Mouse (Mus musculus): ENCODE measurements around the gene Crb3.
"Not testable (repeated sequence)": the region's sequence is repeated elsewhere in the genome, so short reads cannot be mapped to it uniquely, and the experiment has no call there.

The Crb3 gene

GRCm38 (mm10) chr17:57058891-57059485, at the start of gene Crb3:
Gene Crb3 (plus strand): TSS chr17:57059105.
- peak; percentile 63 to 73 for DNase-seq

DNA sequence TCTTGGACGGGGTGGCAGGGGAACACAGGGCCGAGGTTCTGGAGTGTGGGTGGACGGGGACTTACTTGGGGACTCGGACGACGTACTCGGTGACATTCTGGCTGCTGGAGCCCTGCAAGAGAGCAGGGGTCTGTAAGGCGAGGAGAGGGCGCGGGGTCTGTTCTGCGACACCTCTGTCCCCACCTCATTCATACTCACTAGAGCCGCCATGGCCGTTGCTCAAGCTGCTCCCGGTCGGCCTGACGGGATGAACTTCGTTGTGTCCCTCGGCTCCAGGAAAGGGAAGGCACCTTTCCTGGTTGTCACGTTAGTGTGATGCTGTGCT, 48.0 kb upstream of the Crb3 start:
- no peak for DNase-seq

DNA sequence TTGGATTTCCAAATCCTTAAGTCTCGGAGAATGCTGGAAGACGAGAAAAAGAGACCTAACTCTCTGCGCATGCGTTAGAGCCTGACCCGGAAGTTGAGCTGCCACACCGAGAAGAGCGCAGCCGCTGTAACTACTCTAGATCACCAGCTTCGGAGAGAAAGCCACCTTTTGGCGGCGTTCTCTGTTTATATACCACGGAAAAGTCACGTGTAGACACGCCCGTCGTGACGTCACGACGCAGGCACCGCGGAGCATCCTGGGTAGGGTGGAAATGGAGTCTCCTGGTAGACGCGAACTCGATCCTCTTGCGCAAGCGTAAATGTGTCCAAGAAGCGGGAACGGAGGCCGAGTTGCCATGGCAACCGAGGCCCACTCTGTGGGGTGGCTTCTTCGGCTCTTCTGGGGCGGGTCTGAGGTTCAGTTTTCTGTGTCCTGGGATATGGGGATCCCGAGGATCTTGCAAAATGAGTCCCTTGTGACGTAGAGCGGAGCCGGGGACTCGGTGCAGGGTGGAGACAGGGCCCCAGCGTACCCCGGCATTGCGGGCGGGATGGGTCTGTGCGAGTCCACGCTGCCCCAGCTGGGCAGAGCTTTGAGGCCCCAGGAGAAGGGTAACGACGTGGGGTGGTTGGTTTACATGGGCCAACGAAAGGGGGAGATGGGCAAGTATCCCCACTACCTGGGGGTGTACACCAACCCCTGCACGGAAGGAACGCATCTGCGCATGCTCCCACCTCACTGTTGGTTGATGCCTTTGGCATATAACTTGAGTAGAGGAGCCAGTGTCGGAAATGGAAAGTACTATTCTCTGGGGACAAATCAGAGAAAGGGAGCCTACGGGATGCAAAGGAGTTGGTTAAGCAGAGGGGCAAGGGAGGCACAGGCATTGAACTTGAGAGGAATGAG, 47.4 kb upstream of the Crb3 start, which contains the start of the genes Gtf2f1 and Gm17949:
Gene Gtf2f1, minus strand, starts transcription at position 53 of the 906 bp plus-strand sequence.
Gene Gm17949, plus strand, starts transcription at position 234 of the 906 bp plus-strand sequence.
- peak; percentile 97 for DNase-seq

GRCm38 (mm10) chr17:57012245-57012795, 46.6 kb upstream of the Crb3 start:
- DNase-seq = peak in 1 of 2 experiments; percentile 38

- no peak for DNase-seq
Measured at GRCm38 (mm10) chr17:57019693-57020092, 39.2 kb upstream of the Crb3 start.

GRCm38 (mm10) chr17:57020960-57021359, 37.9 kb upstream of the Crb3 start:
- DNase-seq = no peak

GRCm38 (mm10) chr17:57027471-57027870, 31.4 kb upstream of the Crb3 start:
- no peak for DNase-seq

- no peak for DNase-seq
Measured at GRCm38 (mm10) chr17:57029691-57030090, 29.2 kb upstream of the Crb3 start.

DNA sequence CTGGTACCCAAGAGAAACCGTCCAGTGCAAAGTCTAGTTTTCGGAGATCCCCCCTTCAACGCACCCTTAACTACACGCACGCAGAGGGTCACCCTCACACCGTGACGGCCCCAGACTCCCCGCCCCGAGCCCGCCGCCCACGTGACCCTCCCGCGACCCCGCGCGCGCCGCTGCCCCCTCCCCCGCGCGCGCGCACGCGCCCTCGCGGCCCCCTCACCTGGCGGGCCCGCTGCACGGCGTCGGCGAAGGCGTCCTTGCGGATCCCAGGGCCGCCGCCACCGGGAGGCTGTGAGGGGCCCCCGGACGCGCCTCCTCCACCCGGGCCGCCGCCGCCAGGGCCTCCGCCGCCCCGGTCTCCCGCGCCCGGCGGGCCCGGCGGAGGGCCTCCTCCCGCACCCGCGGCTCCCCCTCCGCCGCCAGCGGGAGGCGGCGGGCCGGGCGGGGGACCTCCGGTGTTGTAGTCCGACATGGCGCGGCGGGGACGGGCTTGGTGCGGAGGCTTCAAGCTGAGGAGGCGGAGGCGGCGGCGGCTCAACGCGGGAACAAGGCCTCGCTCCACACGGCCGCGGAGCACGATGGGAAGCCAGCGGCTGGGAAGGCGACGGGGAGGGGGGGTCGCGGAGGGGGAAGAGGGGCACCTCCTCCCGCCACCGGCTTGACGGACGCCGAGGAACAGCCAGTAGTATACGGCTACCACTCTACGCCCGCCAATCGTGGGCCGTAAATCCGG, 27.8 kb upstream of the Crb3 start, which contains the start of gene Khsrp:
Gene Khsrp, minus strand, starts transcription at position 592 of the 730 bp plus-strand sequence.
- DNase-seq = peak; percentile 72 to 75

DNA sequence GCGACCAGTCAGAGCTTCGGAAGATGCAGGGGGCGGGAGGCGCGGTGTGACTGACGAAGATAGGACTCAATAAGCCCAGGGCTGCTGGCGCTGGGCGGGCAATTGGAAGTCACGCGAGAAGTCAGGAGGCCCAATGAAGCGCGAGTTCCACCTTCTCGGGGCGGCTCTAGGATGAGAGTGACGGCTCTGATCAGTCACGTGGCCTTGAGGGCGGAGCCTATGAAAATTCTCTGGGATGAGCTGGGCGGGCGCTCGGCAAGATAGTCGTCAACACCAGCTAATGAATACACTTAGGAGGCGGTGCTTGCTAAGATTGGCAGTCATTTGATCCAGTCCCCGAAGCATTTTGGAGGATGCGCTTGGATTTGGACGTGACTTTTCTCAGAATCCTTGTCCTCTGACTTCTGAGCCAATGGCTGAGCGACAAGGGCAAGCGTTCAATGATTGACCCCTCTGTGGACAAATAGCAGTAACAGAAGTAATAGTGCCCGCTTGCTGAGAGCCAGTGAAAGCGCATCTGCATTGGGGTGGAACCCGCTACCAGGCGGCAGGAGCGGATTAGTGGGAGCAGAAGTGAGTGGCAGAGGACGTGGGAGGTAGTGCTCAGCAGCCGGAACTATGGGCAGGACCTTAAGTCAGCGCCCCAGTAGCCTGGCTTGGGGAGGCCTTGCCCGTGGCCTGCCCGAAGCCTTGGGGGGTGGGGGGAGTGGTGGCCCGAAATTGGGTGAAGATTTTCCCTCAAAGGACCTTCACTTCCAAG, 27.1 kb upstream of the Crb3 start:
- DNase-seq = peak; percentile 99

GRCm38 (mm10) chr17:57032854-57033253, 26.1 kb upstream of the Crb3 start:
- DNase-seq = no peak

GRCm38 (mm10) chr17:57038978-57039377, 19.9 kb upstream of the Crb3 start:
- DNase-seq = no peak

DNA sequence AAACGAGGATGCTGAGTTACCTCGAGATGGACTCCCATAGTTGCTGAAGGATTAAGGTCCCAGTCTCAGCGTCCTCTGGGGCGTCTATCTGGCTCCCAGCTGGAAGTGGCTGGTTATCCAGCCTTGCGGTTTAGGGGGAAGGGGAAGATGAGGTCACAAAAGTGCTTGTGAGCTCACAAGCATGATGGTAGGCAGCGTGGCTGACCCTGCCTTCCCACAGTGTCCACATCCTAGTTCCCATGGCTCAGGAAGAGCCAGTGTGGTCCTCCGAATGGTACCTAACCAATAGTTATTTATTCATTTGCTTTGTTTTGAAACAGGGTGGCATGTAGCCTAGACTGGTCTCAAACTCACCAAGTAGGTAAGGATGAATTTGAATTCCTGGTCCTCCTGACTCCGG, 17.4 kb upstream of the Crb3 start, which contains the start of gene Slc25a41:
Gene Slc25a41, minus strand, starts transcription at position 101 of the 400 bp plus-strand sequence.
- no peak for DNase-seq

DNA sequence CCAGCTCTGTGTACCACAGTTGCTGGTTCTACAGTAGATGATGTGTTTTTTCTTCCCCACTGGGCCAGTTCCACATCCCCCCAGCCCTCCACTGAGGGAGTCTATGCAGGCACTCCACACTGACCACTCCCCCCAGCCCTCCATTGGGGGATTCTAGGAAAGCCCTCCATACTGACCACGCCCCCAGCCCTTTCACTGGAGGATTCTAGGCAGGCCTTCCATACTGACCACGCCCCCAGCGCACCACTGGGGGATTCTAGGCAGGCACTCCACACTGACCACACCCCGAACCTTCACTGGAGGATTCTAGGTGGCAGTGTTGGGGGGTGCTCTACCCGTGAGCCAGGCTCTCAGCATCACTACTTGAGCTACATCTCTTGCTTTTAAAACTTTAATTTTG, 11.5 kb upstream of the Crb3 start:
- peak in 1 of 2 experiments; percentile 39 for DNase-seq

DNA sequence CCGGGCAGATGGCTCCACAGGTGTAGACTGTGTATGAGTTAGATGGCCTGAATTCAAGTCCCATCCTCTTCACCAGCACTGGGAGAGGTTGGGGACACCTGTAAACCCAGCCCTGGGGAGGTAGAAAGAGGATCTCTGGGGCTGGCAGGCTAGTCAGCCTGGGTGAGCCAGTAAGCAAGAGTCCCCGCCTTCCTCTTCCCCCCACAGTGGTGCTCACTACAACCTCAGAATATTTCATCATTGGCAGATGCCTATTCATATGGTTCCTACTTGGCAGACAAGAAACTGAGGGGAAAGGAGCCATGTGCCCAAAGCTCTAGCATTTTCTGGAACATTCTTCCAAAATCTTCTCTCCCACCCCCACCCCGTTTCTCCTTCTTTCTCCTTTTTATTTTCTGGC, 10.1 kb upstream of the Crb3 start:
- no peak for DNase-seq

GRCm38 (mm10) chr17:57051679-57052078, 7.2 kb upstream of the Crb3 start:
- DNase-seq = not testable (repeated sequence)

DNA sequence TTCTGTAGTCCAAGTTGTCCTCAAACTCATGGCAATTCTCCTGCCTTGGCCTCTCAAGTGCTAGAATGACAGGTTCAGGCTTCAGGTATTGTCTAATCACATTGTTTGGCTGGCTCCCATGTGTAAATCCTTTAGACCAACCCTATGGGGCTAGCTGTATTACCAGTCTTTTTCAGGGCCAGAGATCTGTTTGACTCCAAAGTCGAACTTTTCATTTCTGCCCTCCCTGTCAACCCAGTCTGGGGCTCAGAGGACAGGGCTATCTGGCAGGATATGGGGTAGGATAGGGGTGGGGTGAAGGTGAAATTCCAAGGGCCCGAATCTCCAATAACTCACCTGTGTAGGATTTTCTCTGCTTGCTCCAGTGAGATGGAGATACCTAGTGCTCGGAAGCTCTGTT, 2.7 kb upstream of the Crb3 start:
- no peak for DNase-seq

DNA sequence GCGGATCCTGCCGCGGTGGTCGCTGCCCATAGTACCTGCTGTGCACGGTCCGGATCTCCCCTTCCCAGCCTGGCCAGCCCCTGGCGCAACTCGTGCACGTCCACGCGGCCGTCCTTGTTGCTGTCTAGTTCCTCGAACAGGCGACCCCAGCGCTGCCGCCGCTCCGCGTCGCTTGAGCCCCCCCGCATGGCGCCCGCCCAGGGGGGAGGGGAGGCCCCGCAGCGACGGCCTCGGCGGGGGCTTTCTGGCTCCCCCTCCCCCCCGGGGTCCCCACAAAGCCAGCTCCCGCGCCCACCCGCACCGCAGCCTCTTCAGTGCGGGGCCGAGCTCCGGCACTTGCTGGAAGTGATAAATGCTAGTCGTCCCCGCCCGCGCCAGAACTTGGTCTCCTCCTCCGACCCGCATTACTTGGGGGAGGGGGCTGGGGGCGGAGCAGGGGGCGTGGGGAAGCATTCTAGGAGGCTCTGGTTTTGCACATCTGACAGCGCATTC, 627 bp downstream of the Crb3 start, which contains the start of gene Slc25a23:
Gene Slc25a23, minus strand, starts transcription at position 378 of the 492 bp plus-strand sequence.
- peak; percentile 86 to 89 for DNase-seq

- DNase-seq = peak; percentile 97
Measured at GRCm38 (mm10) chr17:57060231-57060801, 1.4 kb downstream of the Crb3 start.

GRCm38 (mm10) chr17:57061069-57061468, 2.2 kb downstream of the Crb3 start:
- DNase-seq = no peak

GRCm38 (mm10) chr17:57062011-57062521, 3.2 kb downstream of the Crb3 start:
- peak; percentile 62 to 71 for DNase-seq

Measured in cerebellum, postnatal 14 days (tissue).